Mouse (Mus musculus) v-Abl transformed pro-B cells (cell line): ENCODE data around the gene Gan.

Experiments used
- in situ Hi-C, 2 experiments: fragments of 400-800 bp; cut with MboI; formaldehyde crosslinking; loops; one replicate each; pipeline ENCODE4 v1.15.1; 2025; ENCODE audit not compliant: unreplicated experiment in 2 of 2

Gene Gan

DNA sequence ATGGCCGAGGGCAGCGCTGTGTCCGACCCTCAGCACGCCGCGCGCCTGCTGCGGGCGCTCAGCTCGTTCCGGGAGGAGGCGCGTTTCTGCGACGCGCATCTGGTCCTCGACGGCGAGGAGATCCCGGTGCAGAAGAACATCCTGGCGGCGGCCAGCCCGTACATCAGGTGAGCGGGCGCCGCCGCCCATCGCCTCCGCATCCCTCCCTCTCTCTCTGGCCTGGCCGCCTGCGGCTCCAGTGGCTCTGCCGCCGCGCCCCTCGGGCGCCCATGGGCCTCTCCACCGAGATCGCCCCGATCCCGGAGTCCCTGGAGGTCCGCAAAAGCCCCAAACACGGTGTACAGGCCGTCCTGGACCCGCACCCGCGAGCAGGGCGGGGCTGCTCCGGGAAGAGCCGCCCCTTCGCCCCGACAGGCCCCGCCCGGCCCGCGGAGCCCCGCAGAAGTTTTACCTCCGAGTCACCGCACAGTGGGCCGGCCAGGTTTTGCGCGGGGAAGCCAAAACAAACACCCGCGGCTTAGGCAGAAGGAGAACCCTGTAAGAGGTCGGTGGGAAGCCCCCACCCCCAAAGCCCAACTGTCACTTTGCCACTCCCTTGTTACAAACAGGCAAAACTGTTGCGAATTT is at the start of gene Gan:
TSS of gene Gan (plus strand) at position 1 of the 627 bp plus-strand sequence.
- in situ Hi-C loops = no loop called here

DNA sequence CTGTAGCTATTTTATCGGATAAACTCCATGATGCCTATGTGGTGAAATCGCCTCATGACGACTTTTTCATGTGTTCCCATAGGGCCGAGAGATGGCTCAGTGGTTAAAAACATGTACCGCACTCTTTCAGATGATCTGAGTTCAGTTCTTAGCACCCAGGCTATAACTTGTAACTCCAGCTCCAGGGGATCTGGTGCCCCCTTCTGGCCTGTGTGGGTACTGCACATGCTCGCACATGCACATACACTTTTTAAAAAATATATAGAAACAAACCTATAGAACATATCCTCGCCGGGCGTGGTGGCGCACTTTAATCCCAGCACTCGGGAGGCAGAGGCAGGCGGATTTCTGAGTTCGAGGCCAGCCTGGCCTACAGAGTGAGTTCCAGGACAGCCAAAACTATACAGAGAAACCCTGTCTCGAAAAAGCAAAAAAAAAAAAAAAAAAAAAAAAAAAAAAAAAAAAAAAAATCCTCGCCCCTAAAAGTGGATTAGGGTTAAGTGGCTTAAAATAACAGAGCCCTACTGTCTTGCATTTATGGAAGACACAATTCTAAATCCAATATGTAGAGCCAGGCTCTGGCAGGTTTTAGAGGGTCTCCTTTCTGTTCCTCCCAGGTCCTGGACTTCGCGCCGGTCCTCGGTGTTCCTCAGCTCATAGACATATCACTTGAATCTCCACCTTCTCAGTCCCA is 48.8 kb upstream of the Gan start:
- in situ Hi-C loops = loop anchor here (5.0 to 25.0 kb wide), 4 partner anchors 86 to 753 kb away; no protein-coding TSS in a partner anchor

DNA sequence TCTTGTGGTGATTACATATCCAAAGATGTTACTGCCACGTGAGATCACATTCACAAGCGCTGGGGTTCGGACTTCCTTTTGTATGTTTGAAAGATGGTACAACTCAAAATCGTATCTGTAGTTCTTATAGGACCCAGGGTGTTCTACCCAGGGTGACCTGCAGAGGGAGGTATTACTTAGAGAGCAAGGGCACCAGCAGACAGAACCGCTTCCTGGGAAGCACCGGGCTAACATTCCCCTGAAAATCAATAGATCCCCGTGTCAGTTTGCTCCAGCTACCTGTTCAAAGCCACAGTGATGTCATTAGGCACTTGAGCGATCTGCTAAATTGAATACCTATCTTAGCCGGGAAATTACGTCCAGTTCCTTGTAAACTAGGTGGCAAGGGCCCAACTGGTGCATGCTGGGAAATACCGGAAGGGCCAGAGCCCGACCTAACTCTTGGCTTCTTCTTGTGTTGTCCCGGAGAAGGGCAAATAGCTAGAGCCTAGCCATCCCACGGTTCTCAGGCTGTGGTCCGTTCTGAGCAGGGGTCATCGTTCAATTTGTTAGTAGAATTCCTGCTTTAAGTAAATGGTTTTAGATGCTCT is 48.0 kb upstream of the Gan start:
- in situ Hi-C loops = loop anchor here (5.0 to 25.0 kb wide), 5 partner anchors 85 to 752 kb away; no protein-coding TSS in a partner anchor

DNA sequence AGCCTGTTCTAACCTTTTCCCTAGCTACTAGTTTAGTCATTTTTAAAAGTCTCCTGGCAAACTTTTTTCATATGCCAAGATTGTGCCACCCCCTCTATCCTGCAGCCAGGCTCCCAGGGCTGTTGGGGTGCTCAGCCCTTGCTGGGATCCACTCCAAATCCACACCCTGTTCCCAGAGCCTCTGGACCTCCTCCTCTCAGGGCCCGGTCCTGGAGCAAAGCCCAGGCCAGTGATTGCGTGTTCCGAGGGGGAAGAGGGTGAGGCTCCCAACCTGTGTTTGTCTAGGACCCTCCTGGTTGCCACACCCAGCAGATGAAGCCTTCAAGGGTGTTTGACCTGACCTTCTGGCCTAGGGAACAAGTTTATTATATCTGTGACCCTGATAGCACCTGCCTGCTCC is 46.3 kb upstream of the Gan start:
- in situ Hi-C loops = loop anchor here in 1 of 2 experiments (5.0 to 25.0 kb wide), 2 partner anchors 86 to 751 kb away; no protein-coding TSS in a partner anchor

DNA sequence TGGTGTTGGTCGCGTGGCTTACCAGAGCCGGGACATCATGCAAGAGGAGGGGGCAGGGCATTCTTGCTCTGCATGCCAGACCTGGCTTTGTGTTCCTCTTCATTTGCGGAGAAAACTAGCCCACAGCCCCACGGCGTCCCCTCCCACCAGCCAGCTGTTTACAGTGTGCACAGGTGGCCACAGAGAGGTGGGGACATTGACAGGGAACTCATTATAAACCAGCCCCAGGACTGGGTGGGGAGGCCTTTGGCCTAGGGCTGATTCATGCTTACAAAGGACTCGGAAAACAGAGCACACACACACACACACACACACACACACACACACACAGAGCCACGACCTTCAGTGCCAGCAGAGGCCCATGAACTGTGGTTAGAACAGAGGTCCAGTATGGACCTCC is 45.7 kb upstream of the Gan start:
- in situ Hi-C loops = loop anchor here in 1 of 2 experiments (5.0 to 25.0 kb wide), 2 partner anchors 85 to 750 kb away; no protein-coding TSS in a partner anchor

DNA sequence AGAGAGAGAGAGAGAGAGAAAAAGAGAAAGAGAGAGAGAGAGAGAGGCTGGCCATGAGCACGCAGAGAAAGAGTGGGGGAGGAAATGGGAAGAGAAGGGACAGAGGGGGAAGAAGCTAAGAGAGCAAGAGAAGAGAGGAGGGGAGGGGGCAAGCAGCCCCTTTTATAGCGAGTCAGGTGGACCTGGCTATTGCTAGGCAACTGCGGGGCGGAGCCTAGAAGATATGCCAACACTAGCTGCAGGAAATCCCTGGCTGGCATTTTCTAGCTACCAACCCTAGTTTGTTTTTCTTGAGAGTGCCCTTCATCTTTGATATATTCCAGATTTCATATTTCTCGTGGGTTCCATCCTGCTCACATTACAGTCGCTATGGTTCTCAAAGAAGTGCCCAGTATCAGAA is 42.8 kb upstream of the Gan start:
- in situ Hi-C loops = loop anchor here in 1 of 2 experiments (25.0 kb wide), 1 partner anchor 747 kb away; no protein-coding TSS in a partner anchor

DNA sequence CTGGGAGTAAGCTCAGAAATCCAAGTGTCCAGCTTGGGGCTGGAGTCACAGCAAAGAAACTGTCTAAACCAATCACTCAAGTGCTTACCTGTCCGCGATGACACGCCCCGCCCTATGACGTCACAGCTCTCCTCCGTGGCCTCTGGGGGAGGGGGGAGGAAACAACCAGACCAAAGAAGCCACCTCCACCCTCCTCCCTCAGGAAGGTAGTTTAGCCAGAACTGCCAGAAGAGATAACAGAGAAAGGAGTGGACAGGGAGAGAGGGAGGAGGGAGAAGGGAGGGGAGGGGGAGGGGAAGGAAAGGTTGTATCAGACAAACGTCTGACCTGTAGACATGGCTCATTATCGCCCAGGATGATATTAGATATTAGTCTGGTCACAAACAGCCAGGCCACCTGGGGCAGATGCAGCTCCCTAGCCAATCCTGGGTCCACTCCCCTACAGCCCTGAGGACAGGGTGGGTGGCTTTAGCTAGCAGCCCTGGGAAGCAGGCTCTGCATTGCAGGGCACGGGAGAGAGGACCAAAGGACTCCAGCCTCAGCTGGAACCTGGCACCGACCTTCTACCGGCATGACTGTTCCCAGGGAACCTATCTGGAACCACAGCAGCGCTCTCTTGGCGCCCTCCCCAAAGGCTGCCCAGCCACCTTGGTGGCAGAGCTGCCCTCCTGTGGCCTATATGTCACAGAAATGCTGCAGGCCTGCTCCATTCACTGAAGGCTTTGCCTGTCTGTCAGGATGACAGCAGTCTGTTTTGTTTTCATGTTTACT is 42.1 kb upstream of the Gan start:
- in situ Hi-C loops = loop anchor here in 1 of 2 experiments (25.0 kb wide), 1 partner anchor 746 kb away; no protein-coding TSS in a partner anchor

DNA sequence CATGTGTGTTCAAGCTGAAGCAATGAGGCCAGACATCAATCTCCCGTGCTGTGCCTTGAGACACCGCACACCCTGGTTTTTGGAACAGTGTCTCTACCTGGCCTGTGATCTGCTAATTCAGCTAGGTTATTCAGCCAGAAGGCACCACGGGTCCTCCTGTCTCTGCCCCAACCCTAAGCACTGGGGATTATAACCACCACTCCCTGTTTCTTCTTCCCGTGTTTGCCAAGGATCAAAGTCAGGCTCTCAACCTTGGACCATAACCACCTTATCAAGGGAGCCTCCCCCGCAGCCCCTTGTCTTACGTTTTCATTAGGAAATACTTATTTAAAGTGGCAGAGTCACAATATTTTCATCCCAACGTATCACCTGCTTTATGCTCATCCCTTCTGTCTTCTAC is 41.4 kb upstream of the Gan start:
- in situ Hi-C loops = loop anchor here in 1 of 2 experiments (25.0 kb wide), 1 partner anchor 746 kb away; no protein-coding TSS in a partner anchor

DNA sequence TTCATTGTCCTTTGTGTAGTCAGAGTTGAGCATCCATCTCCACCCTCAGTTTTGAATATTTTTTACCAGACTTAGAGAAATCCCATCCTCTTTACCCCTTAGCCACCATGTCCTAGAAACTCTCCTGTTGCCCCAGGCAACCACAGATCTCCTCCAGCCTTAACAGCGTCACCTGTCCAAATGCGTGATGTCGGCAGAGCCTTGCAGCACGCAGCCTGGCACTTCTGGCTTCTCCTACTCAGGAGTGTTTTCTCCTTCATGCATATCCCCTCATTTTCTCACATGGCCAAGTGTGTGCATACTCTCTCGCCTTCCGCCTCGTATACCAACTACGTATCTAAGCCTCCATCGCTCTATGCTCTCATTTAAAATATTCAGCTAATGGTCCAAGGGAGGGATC is 39.5 kb upstream of the Gan start:
- in situ Hi-C loops = loop anchor here in 1 of 2 experiments (25.0 kb wide), 1 partner anchor 744 kb away; no protein-coding TSS in a partner anchor

DNA sequence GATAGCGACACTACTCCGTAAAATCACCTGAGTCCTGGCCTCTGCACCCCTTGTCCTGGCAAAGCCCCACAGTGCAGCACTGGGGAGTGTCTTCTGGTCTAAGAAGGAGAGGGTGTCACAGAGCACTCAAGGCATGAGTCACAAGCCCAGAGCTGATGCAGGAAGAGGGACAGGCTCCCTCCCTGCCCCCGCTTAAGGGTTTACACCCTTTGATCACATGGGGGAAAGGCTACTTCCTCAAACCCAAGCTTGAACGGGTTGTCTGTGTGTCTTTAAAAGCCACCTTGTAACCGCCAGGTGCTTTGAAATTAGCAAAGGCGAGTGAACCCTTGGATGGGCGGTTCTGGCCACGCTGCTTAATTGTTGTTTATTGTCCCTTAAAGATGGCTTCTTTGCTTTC is 36.7 kb upstream of the Gan start:
- in situ Hi-C loops = loop anchor here in 1 of 2 experiments (25.0 kb wide), 1 partner anchor 741 kb away; no protein-coding TSS in a partner anchor

DNA sequence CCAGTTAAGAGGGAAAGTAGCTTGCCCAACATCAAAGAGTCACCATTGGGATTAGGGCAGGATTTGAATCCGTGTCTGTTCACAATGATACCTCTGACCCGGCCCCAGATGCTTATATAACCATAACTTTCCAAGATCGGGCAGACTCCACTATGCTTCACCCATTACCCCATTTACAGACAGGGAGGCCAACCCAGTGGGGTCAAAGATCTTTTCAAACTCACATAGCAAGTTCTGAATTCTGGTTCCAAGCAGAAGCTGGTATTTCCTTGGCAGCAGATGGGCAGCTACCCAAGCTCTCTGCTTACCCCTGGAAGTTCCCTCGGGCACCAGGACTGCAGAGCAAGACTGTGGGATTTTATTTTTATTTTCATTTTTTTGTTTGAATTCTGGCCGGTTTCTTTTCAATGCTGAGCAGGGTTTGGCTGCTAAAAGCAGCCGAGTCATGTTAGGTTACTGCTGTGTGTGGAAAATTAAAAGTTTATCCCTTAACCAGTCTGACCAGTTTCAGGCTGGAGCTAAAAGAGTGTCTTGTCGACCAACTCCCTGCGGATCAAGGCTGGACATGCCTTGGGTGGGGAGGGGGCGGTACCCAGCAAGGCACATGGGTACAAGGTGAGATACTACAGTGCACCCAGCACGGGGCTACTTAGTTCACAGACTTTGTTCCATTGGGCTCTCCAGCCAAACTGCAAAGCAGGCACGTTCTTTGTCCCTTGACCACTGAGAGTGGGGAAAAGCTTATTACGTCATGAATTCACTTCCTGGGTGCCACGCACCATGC is 33.9 kb upstream of the Gan start:
- in situ Hi-C loops = loop anchor here in 1 of 2 experiments (25.0 kb wide), 1 partner anchor 738 kb away; no protein-coding TSS in a partner anchor

DNA sequence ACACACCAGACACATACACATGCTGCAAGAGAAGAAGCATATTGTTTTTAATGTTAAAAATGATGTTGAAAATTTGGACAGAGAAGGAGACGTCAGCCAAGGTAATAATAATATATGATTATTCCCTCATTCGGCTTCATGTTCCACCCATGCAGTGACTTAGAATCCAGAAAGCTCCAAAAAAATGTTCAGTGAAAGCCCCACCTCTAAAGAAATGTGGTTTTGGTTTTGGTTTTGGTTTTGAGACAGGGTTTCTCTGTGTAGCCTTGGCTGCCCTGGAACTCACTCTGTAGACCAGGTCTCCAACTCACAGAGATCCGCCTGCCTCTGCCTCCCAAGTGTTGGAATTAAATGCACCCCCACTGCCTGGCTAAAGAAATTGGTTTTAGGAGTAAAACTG is 32.1 kb upstream of the Gan start:
- in situ Hi-C loops = no loop called here

DNA sequence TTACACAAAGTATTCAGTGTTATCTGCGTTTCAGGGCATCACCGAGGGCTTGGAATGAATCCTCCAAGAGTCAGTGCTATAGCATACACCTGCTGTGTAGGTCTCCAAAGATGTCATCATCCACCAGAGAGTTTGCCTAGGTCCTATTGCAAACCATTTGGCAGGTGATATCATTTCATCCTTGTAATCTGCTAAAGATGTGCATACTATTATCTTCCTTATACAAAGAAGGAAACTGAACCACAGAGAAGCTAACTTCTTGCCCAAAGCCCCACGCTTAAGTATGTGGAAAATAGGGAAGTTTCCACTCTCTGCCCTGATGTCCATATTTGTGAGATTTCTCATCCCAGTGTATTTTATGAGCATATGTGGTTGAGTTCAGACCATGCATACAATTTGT is 31.5 kb upstream of the Gan start:
- in situ Hi-C loops = no loop called here

DNA sequence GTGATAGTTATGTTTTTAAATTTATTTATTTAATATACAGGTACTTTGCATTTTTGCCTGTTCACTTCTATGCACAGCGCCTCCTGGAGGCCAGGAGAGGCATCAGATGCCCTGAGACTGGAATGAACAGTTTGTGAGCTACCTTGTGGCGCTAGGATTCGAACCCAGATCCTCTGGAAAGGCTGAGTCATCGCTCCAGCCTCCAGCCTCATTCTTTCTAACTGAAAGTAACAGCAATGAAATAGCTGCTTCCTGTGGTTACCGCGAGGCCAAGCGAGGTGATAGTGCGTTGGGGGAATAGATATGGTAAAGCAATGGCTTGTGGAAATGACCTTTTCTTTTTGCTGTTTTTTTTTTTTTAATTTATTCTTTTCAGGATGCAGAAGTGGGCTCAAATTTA is 30.9 kb upstream of the Gan start:
- in situ Hi-C loops = no loop called here

DNA sequence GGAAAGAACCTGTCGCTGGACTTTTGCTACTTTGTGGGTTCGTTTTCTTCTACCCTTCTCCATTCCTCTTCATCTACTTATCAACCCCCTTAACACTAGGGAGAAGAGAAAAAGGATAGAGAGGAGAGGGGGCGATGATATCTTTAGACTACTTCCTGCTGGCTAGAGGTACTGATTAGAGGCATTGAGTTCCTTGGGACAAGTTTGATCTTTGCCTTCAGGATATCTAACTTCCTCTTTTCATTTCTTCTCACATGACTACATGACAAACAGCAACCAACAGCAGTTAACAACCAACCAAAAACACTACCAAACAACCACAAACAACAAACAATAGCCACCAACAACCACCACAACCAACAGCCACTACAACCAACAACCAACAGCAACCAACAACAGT is 24.2 kb upstream of the Gan start:
- in situ Hi-C loops = no loop called here

DNA sequence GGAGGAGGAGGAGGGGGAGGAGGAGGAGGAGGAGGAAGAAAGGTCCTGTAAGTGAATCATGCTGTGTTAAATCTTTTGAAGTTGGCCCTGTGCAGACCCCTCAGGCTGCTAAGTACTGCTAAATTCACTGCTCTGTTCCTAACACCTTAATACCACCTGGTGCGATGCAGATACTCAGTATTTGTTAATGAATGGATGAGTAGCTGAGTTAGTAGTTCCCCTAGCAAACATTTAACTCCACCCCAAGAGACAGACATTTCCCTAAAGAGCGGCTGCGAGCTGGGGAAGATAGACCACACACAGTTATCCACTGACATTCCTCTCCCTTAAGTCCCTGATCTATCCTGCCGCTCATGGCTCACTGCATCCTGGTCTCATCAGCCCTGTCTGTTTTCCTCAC is 21.6 kb upstream of the Gan start:
- in situ Hi-C loops = no loop called here

DNA sequence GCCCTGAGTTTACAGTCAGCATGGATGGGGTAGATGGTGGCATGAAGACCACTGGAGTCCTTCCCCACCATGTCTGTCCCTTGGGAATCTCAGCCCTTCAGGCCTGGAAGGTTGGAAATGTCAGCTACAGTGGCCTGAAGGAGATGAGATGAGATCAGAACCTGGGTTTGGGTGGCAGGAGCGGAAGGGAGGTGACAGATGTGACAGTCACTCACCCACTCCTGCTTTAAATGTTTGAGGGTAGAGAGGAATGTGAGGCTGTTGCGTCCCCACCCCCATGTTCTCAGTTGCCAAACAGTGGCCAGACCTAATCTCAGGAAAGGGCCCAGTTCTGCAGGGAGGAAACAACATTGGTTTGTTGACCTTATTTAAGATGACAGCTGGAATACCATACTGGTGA is 21.2 kb upstream of the Gan start:
- in situ Hi-C loops = no loop called here

DNA sequence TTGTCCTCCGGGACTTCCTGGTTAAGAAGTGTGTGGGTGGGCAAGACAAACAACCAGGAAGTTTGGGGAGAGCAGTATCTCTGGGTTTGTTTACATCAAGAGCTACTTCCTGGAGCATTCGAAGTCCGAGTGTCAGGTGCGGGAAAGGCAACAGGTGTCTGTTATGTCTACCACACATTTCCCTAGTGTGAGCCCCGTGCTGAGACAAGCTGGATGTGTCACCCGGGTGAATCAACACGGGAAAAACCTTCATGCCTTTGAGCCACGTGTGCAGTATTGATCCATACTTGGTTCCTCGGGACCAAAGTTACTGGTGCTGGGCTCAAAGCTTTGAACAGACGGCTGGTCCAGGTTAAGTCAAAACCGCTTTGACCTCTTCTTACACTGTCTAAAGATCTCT is 20.6 kb upstream of the Gan start:
- in situ Hi-C loops = no loop called here

DNA sequence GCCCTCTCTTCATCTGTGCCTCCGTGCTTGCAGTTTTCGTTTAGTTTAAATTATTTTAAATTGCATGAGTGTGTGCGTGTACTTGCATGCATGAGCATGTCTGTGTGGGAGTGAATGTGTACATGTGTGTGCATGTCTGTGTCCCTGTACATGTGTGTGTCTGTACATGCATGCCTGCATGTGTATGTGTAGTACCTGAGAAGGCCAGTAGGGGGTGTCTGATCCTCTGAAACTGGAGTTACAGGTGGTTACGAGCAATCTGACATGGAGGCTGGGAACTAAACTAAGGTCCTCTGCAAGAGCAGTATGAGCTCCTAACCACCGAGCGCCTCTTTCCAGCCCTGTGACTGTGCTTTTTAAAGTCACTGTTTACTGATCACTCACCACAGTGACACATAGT is 9.4 kb upstream of the Gan start:
- in situ Hi-C loops = no loop called here

DNA sequence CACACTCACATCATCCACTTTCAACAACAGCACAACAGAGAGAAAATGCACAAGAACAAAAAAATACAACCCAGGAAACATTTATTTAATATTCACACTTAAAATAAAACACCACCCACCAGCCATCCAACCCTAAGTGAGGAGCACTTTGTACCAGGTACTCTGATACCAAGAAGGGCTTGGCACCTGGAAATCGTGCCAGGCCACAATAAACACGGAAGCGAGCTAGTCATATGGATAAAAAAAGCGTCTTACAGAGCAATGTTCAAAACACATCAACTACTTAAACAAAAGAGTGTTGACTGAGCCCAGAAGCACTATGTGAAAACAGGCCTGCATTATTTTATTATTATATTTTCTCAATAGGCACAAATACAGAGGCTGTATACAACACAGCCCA is 1.8 kb upstream of the Gan start:
- in situ Hi-C loops = no loop called here
